Mouse (Mus musculus) kidney, postnatal 10 days (tissue): ENCODE measurements around the gene Cabin1.

ENCODE experiments used
- DNase-seq: peaks from one replicate; pipeline ENCODE4 v3.0.0; 2021; ENCODE audit warnings: mixed read lengths

Gene Cabin1

DNA sequence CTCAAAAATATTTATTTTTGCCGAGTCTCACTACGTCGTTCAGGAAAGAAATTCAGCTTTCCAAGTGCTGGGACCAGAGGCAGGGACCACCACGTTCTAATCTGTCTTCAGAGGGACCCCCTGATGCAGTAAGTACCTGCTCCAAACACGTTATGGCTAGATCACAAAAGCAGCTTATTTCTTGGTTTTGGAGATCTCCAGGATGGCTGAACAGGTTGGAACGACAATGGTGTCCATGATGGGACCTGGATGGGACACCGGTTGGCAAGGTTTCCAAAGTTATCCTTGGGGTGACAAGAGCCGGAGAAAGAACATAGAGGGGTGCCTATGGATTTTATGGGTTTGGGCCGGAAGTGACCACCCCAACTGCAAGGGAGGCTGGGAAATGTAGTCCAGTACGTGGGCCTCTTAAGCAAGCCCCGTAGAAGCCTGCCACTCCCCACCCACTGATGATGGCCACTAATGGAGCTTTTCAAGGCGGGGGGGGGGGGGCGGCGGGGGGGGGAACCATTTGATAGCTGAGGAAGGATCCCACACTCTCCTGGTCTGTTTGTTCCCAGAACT is 130.5 kb downstream of the Cabin1 start:
- peak; percentile 3 for DNase-seq

DNA sequence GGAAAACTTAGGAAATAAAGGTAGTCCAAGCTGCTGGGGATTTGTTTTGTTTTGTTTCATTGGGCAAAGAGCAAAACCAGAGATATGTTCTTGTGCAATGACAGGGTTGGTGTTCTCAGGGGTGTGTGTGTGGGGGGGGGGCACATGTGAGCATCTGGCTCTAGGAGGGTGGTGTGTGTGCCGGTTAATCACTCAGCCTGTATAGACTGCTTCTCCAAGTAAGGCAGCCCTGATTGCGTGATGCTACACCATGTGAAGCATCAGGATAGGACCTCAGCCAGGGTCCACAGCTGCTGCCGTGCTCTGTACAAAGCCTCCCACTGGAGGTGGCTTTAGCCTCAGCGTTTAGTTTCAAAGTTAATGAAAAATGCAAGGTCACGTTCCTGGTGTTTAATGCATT is 131.1 kb downstream of the Cabin1 start:
- DNase-seq: peak; percentile 14

DNA sequence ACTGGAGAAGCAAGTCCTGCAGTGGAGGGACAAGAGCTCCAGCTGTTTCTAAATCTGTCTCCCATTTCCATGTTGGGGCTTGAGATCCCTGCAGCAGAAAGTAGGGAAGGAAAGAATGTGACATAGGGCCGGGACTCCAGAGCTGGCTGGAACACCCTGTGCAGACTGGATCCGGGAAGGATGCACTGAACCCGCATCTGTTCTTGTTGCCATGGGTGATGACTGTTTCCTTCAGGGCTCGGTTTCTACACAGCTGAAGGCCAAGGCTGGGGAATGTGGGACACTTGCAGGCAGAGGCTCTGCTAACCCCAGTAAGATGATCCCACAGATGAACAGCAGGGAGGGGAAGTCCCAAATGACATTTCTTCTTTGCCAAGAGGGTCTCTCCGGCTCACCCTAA is 131.5 kb downstream of the Cabin1 start:
- peak; percentile 27 for DNase-seq

DNA sequence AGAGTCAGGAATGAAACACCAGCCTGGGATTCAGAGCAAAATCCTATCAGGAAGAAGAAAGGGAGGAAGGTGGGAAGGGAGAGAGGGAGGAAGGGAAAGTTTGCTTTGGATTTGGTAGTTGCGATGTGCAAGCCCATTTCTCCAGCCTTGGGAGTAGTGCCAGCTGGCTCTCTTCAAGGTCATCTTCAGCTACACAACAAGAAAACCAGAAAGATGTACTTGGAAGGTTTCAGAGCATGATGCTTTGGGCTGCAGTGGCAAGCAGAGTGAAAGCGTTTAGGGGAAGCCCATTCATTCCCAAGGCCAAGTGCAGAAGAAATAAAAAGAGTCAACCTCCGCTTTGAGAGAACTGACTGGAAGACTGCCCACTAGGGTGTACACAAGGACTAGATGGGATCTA is 136.7 kb downstream of the Cabin1 start:
- peak; percentile 26 for DNase-seq

DNA sequence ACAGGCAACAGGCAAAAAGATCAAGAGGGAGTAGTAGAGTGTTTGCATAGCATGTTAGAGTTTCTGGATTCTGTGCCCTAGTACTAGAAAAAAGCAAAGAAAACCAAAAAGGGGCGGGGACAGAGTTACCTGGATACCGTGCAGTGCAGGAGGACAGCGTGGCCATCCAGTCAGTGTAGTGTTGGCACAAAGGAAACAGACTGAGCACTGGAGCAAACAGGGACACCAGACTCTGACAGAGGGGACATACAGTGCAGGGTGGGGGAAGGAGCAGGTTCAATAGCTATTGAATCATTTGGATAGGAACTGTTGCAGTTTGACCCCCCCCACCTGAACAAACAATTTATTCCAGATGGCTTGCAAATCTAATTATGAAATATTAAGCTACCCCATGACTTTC is 137.2 kb downstream of the Cabin1 start:
- no peak for DNase-seq

DNA sequence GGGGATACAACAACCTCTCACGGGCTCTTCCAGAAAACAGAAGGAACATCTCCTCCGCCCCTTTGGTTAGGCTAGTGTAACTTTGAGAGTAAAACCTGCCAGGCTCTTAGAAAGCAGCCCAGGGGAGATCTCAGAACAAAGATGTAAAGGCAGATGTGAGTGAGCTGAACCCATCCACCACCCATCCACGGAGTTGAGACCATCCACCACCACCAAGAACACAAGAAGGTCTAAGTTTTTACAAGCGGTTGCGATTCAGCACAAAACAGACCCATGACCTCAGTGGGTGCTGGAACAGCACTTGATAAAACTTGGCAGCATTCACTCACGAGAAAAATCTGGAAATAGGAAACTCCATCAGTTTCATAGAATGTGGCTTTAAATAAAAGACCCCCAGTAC is 138.2 kb downstream of the Cabin1 start:
- DNase-seq: no peak

DNA sequence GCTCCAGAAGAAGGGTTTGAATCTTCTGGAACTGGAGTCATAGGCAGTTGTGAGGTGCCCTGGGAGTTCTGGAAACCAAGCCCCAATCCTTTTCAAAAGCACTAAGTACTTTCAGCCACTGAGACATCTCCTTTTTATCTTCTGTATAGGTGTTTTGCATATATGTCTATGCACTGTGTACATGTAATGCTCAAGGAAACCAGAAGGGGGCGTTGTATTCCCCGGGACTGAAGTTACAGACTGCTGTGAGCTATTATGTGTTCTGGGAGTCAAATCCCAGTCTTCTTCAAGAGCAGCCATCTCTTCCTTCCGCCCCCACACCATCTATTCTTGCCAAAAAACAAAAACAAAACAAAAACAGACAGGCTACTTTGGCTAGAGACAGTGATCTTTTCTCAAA is 143.3 kb downstream of the Cabin1 start:
- DNase-seq: no peak

DNA sequence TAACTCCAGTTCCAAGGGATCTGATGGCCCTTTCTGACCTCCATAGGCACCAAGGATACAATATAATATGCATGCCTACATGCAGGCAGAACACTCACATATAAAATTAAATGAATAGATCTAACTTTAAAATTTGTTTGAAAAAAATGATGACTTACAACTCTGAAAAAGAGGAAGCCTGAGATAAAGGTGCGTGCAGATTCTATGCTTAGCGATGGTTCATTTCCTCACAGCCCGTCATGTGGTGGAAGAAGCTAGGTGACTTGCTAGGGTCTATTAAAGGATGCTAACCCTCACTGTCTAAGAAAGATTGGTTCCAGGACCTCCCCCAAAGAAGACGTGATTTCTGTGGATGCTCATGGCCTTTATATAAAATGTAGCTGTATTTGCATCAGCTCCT is 148.1 kb downstream of the Cabin1 start:
- DNase-seq: no peak

DNA sequence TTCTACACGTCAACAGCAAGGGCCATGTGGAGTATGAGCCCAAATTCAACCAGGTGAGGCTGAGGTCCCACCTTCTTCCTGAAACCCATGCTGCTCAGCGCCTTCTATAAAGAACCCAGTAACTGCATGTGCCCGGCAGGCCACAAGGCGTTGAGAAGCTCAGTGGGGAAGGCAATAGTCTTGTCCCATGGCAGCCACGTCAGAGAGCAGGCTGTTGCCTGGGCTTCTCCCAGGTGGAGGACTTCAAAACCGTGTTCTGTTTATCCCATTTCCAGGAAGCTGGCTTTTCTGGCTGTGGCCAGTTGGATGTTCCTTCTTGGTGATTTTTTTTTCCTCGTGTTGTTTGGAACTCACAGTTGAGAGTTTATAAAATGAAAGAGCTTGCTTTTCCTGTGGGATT is 153.7 kb downstream of the Cabin1 start:
- no peak for DNase-seq

DNA sequence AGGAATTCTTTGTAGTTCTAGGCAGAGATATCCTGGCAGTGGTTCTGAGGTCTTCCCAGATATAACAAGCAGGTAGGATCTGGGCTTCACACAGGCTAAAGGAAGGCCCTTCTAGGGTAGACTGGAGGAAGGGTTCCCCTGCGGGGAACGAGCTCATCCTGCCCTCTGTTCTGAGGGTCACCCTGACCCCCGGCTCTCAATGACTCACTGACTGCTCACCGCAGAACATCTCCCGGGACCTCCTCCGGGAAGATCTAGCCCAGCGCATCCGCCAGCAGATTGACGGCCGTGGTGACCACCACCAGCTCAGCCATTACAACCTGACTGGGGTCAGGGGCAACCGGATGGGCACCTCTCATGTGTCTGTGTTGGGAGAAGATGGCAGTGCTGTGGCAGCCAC is 155.2 kb downstream of the Cabin1 start:
- no peak for DNase-seq

DNA sequence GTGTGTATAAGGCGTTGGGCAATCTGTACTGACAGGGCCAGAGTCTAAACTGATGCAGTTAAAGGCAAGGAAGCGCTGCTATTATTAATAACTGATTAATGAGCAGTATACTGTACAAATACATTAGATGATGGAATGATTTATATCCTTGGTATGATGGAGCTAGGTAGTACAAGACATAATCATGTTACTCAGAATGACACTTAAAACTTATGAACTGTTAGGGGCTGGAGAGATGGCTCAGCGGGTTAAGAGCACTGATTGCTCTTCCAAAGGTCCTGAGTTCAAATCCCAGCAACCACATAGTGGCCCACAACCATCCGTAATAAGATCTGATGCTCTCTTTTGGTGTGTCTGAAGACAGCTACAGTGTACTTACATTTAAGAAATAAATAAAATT is 156.9 kb downstream of the Cabin1 start:
- no peak for DNase-seq

DNA sequence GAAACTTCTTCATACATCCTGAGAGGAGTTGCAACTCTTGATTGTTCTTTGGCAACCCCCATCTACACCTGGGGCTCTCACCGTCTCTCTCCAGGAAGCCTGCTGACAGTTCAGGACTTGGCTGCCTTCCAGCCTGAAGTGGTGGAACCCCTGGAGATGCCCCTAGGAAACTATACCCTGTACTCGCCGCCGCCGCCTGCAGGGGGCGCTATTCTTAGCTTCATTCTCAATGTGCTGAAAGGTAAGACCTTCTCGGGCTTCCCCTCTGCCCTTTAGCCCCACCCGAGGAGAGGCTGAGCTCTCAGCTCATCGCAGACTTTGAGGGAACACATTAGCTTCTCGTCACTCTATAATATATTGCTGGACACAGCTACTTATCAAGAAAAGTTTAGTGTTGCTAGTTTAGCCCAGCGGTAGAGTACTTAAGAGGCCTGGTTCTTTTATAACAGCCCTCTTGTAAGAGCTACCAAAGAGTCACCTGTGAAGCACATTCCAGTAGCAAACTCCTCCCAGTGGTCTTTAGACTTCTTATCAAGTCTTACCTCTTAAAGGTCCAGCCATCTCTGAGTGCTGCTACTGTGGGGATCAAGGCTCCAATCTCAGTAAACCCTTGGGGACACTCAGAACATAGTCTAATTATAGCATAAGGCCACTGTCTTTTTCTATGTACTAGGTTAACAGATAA is 158.8 kb downstream of the Cabin1 start:
- peak; percentile 32 for DNase-seq

DNA sequence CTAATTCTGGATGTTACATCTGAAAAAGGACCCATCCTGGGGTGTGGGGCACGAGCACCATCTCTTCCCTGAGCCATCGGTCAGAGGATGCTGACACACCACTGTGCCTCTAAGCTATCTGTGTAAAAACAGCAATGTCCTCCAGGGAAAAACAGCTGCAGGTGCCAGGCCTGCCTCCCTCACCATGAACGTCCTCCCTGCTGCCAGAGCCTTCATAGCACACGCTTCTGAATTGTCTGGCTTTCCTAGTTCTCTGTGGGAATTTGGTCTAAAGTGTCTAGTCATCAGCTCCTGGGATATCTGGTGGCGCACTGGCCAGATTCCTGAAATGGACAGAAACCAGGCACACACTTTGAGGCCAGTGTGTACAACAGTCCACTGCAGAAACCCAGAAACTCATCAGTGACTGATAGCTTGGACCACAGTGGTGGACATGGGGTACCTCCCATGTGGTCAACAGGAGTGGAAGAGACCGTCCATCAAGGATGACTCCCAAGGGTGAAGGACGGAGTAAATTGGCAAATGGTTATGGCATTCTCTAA is 163.9 kb downstream of the Cabin1 start:
- DNase-seq: no peak
